ENCODE assay signal across 8 mouse cellular contexts in the genomic region with DNA sequence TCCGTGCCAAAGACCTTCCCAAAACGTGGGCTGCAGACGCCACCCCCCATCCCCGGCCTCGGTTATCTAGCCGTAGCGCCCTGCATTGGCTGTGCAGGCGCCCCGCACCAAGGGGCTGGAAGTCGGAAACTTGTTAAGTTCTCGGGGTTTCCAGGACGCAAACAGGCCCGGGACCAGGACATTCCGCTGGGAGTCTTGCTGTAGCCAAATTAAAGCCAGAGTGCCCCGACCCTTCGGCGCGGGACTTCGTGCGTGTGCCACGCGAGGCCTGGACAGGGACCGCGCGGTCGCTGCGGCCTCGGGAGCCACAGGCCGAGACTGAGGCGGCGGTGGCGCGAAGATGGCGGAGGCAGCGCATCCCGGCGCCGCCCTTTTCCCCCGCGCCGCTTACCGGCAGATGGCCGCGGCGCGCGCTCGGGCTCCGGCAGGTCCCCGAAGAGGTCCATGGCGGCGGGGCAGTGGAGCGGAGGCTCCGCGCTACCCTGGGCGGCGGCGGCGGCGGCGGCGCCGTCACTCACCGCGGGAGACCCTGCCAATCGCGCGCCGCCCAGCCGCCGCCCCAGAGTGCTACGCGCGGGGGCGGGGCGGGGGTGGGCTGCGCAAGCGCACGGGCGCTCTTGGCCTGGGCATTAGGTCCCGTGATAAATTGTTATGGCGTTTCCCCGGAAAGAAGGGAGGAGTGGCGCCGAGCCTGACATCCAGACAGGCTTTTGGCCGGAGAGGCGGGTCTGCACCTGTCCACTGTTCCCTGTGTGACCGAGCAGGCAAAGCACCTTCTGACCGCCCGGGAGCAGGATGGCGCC. TPM values are rescaled to one million over a fixed set of nuclear protein-coding genes. Genes with fewer than 3 reads are reported as not detected.
DNase-seq lines count a peak whose midpoint lies in the region; ATAC-seq lines count a peak whose summit lies in the region.

TSS of gene Ilkap (minus strand) at position 556 of the 803 bp plus-strand sequence.

- WGBS in hindbrain, embryonic 11.5 days = under 1% methylated on average over 82 of the region's 91 CpGs

- H3K36me3 ChIP-seq in hindbrain, embryonic 11.5 days (ENCODE audit: control insufficient read depth, insufficient read depth, low read length) = no peaks in the 10 kb centered on the region

- H3K4me2 ChIP-seq in hindbrain, embryonic 11.5 days (replicated peaks; ENCODE audit: low read depth, low read length) = peak within 1 kb of the TSS; percentile 87

- no peaks in the 10 kb centered on the region for H3K27me3 ChIP-seq in hindbrain, embryonic 11.5 days (ENCODE audit: control insufficient read depth, insufficient read depth, low read length)

- peak; percentile 96 for ATAC-seq in hindbrain, embryonic 11.5 days (ENCODE audit: low FRiP score)

- DNase-seq in NIH3T3 (ENCODE audit: low read depth) = peak; percentile 97
- peak; percentile 89 for DNase-seq in cerebellum, adult 9-10 months
- peak; percentile 53 to 79 for DNase-seq in frontal cortex, adult 2 months (ENCODE audit: extremely low spot score in 1 of 2, low spot score in 1 of 2)
- DNase-seq in hindbrain, embryonic 11.5 days (ENCODE audit: low spot score) = peak; percentile 93
- DNase-seq in layer of hippocampus, postnatal 36 days = peak; percentile 77 to 80
- DNase-seq in lung, postnatal 36 days = peak; percentile 87
- DNase-seq in retina, postnatal 1 day = peak; percentile 94
- DNase-seq in urinary bladder, adult 2 months (ENCODE audit: low spot score) = peak; percentile 64

- H3K9ac ChIP-seq in hindbrain, embryonic 11.5 days (ENCODE audit: low read depth, low read length) = peak within 1 kb of the TSS; percentile 93

- no peaks in the 10 kb centered on the region for H3K9me3 ChIP-seq in hindbrain, embryonic 11.5 days (ENCODE audit: control insufficient read depth, low read length)

- peaks cover 9% of the 10 kb centered on the region; the same call in 1 of the 2 replicates for H3K4me1 ChIP-seq in hindbrain, embryonic 11.5 days (replicated peaks; ENCODE audit: control insufficient read depth, insufficient read depth, low read length)

- H3K27ac ChIP-seq in hindbrain, embryonic 11.5 days (ENCODE audit: low read depth, low read length) = peak within 1 kb of the TSS; percentile 83

- H3K4me3 ChIP-seq in hindbrain, embryonic 11.5 days (ENCODE audit: low read depth, low read length) = peak within 1 kb of the TSS; percentile 89

RNA-seq across cellular contexts. Expression of gene Ilkap, which starts in this region (rescaled TPM):
- 92.2 and 97.3 TPM in 2 replicates for polyA plus RNA-seq in frontal cortex, adult 2 months (2012; rRNA removed)
- 172 TPM in 2 replicates for polyA plus RNA-seq in hindbrain, embryonic 11.5 days (2014; fragmentation: Nextera tagmentation; extraction: Ambion mirVana)
- total RNA-seq in layer of hippocampus, postnatal 36 days (2021) = 10 to 100 TPM; 65.3 to 70.8 TPM
- polyA plus RNA-seq in urinary bladder, adult 2 months (2012; rRNA removed) = 80.1 and 82.9 TPM in 2 replicates

Comparison
In these comparisons a context has a peak if more than half of its experiments do, and no peak if none do; other contexts are left out.
1. Peak in every context shown above with its lines: DNase-seq, ATAC-seq, H3K4me3 ChIP-seq and H3K27ac ChIP-seq.